Mouse (Mus musculus) brain, embryonic 14.5 days (tissue): ENCODE results near the gene Eml6.

Experiments used
- CTCF ChIP-seq: fragments of 200-500 bp; IDR thresholded peaks from 2 replicates; pipeline ENCODE4 v1.5.1; 2012; ENCODE audit warnings: inconsistent platforms, mild to moderate bottlenecking, moderate library complexity, borderline replicate concordance; ENCODE audit not compliant: insufficient read depth, insufficient read length; ENCODE audit errors: extremely low read depth
- POLR2A ChIP-seq: fragments of 200-500 bp; IDR thresholded peaks from 2 replicates; pipeline ENCODE4 v1.6.1; 2012; ENCODE audit warnings: mild to moderate bottlenecking, inconsistent platforms, borderline replicate concordance; ENCODE audit not compliant: poor library complexity, insufficient read depth, insufficient read length, severe bottlenecking; ENCODE audit errors: extremely low read depth

- TF ChIP-seq POLR2A (no peak), CTCF (no peak)
These were observed 238.4 kb downstream of the Eml6 start for GRCm38 (mm10) chr11:29787473-29787872.
